9 mouse cellular contexts compared by ENCODE assay signal in the genomic region with DNA sequence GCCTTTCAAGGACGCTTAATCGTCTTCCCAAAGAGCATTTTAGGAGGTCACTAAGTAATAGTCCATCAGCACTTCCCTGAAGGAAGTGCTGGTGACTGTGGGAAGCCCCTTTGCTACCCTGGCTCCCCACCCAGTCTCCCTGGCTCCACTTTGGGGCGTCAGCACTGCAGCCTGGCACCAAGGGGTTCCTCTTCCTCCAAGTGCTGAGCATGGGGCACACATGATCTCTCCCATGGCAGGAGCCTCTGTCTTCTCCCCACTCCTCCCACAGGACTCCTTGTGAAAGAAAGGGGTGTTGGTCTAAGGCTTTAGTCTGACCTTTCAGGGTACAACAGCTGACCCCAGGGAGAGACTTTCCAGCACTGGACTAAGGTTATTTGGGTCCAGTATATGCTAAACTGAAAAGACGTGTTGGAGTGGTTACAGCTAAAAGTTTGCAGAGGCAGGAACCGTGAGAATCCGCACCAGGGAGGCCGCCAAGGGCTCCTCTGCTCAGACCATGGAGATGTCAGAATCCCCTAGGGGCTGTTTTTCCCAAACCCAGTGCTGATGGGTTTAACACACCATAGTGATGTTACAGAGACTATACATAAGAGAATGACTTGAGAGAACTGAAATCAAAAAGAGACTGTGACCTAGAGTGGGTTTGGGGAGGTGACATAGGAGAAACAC.
DNase-seq lines count a peak whose midpoint lies in the region; ATAC-seq lines count a peak whose summit lies in the region.
"Had no signal": no experiment of that assay in that cellular context is flagged by ENCODE, and none has a peak within 500 bp of the region (broad histone marks: within the 10 kb centered on the region; RNA-seq: fewer than 3 reads in every experiment).

No protein-coding gene starts in this region.

- peak overlapping the region; percentile 48; the same call in 1 of the 2 replicates for H3K27ac ChIP-seq in hindbrain, embryonic 12.5 days
- no peak overlapping the region for H3K27ac ChIP-seq in hindbrain, embryonic 10.5 days
- H3K27ac ChIP-seq in brown adipose tissue, adult 24 weeks (replicated peaks; ENCODE audit: low read depth, low read length): peak overlapping the region; percentile 89
- H3K27ac ChIP-seq in limb, embryonic 13.5 days: peak overlapping the region; percentile 95
- H3K27ac ChIP-seq: liver, embryonic 14.5 days had no signal

- no peak overlapping the region for H3K4me2 ChIP-seq in hindbrain, embryonic 12.5 days (replicated peaks)
- H3K4me2 ChIP-seq in limb, embryonic 13.5 days (replicated peaks): peak overlapping the region; percentile 33; the same call in 1 of the 2 replicates

- no peaks in the 10 kb centered on the region for H3K9me3 ChIP-seq in hindbrain, embryonic 12.5 days (replicated peaks)
- H3K9me3 ChIP-seq in hindbrain, embryonic 10.5 days: no peaks in the 10 kb centered on the region
- no peaks in the 10 kb centered on the region for H3K9me3 ChIP-seq in limb, embryonic 13.5 days

- ATAC-seq in hindbrain, embryonic 12.5 days (ENCODE audit: low FRiP score): no peak
- ATAC-seq in limb, embryonic 13.5 days (ENCODE audit: low FRiP score, low read depth): no peak

- intact Hi-C loops in left cerebral cortex, postnatal 14 days (cut with DNase I): no loop called here

- no peak overlapping the region for H3K9ac ChIP-seq in hindbrain, embryonic 12.5 days
- no peak overlapping the region for H3K9ac ChIP-seq in limb, embryonic 13.5 days
- H3K9ac ChIP-seq: liver, embryonic 14.5 days had no signal

- DNase-seq in hindbrain, embryonic 10.5 days (ENCODE audit: low spot score): no peak
- peak; percentile 65 for DNase-seq in gastrocnemius, postnatal 25 days
- DNase-seq in thymus, postnatal 4 days: no peak
- no peak for DNase-seq in urinary bladder, postnatal 36 days (ENCODE audit: low spot score in 2 of 2)
- DNase-seq in left cerebral cortex, postnatal 14 days (ENCODE audit: low spot score in 2 of 2): no peak

- peaks cover 16% of the 10 kb centered on the region for H3K4me1 ChIP-seq in hindbrain, embryonic 12.5 days
- H3K4me1 ChIP-seq in hindbrain, embryonic 10.5 days (replicated peaks): peaks cover 13% of the 10 kb centered on the region
- peaks cover 67% of the 10 kb centered on the region for H3K4me1 ChIP-seq in brown adipose tissue, adult 24 weeks (ENCODE audit: control insufficient read depth, insufficient read depth, insufficient read length, low read length)
- peaks cover 88% of the 10 kb centered on the region for H3K4me1 ChIP-seq in limb, embryonic 13.5 days

- 83% methylated on average over 7 of the region's 7 CpGs for WGBS in hindbrain, embryonic 12.5 days
- WGBS in hindbrain, embryonic 10.5 days: 89% methylated on average over 7 of the region's 7 CpGs
- WGBS in limb, embryonic 13.5 days: 64% methylated on average over 7 of the region's 7 CpGs

- H3K27me3 ChIP-seq in hindbrain, embryonic 12.5 days: no peaks in the 10 kb centered on the region
- no peaks in the 10 kb centered on the region for H3K27me3 ChIP-seq in hindbrain, embryonic 10.5 days (ENCODE audit: insufficient read depth, poor library complexity, severe bottlenecking)
- H3K27me3 ChIP-seq in limb, embryonic 13.5 days: no peaks in the 10 kb centered on the region

- H3K36me3 ChIP-seq in hindbrain, embryonic 12.5 days: 0 out of 2 replicates have a peak, but pooled peaks cover 4% of the 10 kb centered on the region
- peaks cover 77% of the 10 kb centered on the region for H3K36me3 ChIP-seq in hindbrain, embryonic 10.5 days
- peaks cover 8% of the 10 kb centered on the region; the same call in 1 of the 2 replicates for H3K36me3 ChIP-seq in limb, embryonic 13.5 days

- no peak overlapping the region for H3K4me3 ChIP-seq in hindbrain, embryonic 12.5 days
- H3K4me3 ChIP-seq in hindbrain, embryonic 10.5 days: no peak overlapping the region
- H3K4me3 ChIP-seq in brown adipose tissue, adult 24 weeks (ENCODE audit: insufficient read depth, low read depth, low read length): no peak overlapping the region
- H3K4me3 ChIP-seq in limb, embryonic 13.5 days: no peak overlapping the region
